Mouse (Mus musculus) cerebellum, adult 18-20 months (tissue): ENCODE measurements at regions not wholly inside any gene's neighbourhood (a gene's known extent, or its start where the extent isn't known, plus 50 kb on each side); places are given as distances from the start of the nearest gene placed in this dataset.

ENCODE experiments used
- DNase-seq, 2 experiments: peaks; one replicate each; pipeline ENCODE4 v3.0.0; 2021

- DNase-seq: no peak
Measured at GRCm38 (mm10) chr13:72023666-72024065, 60.1 kb upstream of the Irx1 start.

GRCm38 (mm10) chr13:72043930-72044470, 80.5 kb upstream of the Irx1 start:
- no peak for DNase-seq

- DNase-seq: no peak
Measured at GRCm38 (mm10) chr13:72056469-72056868, 92.9 kb upstream of the Irx1 start.

- no peak for DNase-seq
Measured at GRCm38 (mm10) chr13:72061659-72062058, 98.1 kb upstream of the Irx1 start.

GRCm38 (mm10) chr13:72063278-72063761, 99.8 kb upstream of the Irx1 start:
- DNase-seq: no peak

- DNase-seq: no peak
Measured at GRCm38 (mm10) chr13:72096585-72096984, 133.1 kb upstream of the Irx1 start.

- peak; percentile 4 to 7 for DNase-seq
Measured at GRCm38 (mm10) chr13:72097268-72097667, 133.7 kb upstream of the Irx1 start.

GRCm38 (mm10) chr13:72097811-72098210, 134.3 kb upstream of the Irx1 start:
- DNase-seq: no peak

GRCm38 (mm10) chr13:72100741-72101140, 137.2 kb upstream of the Irx1 start:
- no peak for DNase-seq

GRCm38 (mm10) chr13:72108666-72109065, 145.1 kb upstream of the Irx1 start:
- no peak for DNase-seq

GRCm38 (mm10) chr13:72113942-72114341, 150.4 kb upstream of the Irx1 start:
- DNase-seq: no peak

GRCm38 (mm10) chr13:72114776-72115663, 151.5 kb upstream of the Irx1 start:
- no peak for DNase-seq

GRCm38 (mm10) chr13:72120467-72120866, 156.9 kb upstream of the Irx1 start:
- no peak for DNase-seq

GRCm38 (mm10) chr13:72120911-72121553, 157.5 kb upstream of the Irx1 start:
- no peak for DNase-seq

- DNase-seq: no peak
Measured at GRCm38 (mm10) chr13:72121554-72122229, 158.2 kb upstream of the Irx1 start.

GRCm38 (mm10) chr13:72122230-72122627, 158.7 kb upstream of the Irx1 start:
- DNase-seq: no peak

- DNase-seq: no peak
Measured at GRCm38 (mm10) chr13:72128306-72128705, 164.8 kb upstream of the Irx1 start.

- DNase-seq: no peak
Measured at GRCm38 (mm10) chr13:72131341-72131740, 167.8 kb upstream of the Irx1 start.

- no peak for DNase-seq
Measured at GRCm38 (mm10) chr13:72134101-72134768, 170.7 kb upstream of the Irx1 start.

GRCm38 (mm10) chr13:72166225-72166624, 202.7 kb upstream of the Irx1 start:
- no peak for DNase-seq

GRCm38 (mm10) chr13:72167434-72167833, 203.9 kb upstream of the Irx1 start:
- DNase-seq: no peak

GRCm38 (mm10) chr13:72183636-72184035, 220.1 kb upstream of the Irx1 start:
- DNase-seq: no peak
